Mouse (Mus musculus) liver, embryonic 12.5 days (tissue): Measurements from ENCODE around the gene Amd1. TPM values are rescaled to one million over a fixed set of nuclear protein-coding genes. Genes with fewer than 3 reads are reported as not detected.
"Not testable (repeated sequence)": the region's sequence is repeated elsewhere in the genome, so short reads cannot be mapped to it uniquely, and the experiment has no call there.

Source experiments
- ATAC-seq: fragments of 200-750 bp; cut with Nextera tagmentation; 2 replicates; pipeline ENCODE4 v1.8.0; 2017; ENCODE audit warnings: moderate number of reproducible peaks, mild to moderate bottlenecking, moderate library complexity
- H3K27ac ChIP-seq: fragments of 300-500 bp; sonication (generic); 2 replicates; pipeline ENCODE4 v1.5.1; 2016; ENCODE audit warnings: mild to moderate bottlenecking
- H3K27me3 ChIP-seq: fragments of 300-500 bp; sonication (generic); replicated peaks from 2 replicates; pipeline ENCODE4 v1.6.1; 2016; ENCODE audit warnings: mild to moderate bottlenecking, moderate library complexity
- H3K36me3 ChIP-seq: fragments of 300-500 bp; sonication (generic); 2 replicates; pipeline ENCODE4 v1.6.1; 2016; ENCODE audit warnings: mild to moderate bottlenecking, moderate library complexity
- H3K4me1 ChIP-seq: fragments of 300-500 bp; sonication (generic); 2 replicates; pipeline ENCODE4 v1.6.1; 2016
- H3K4me2 ChIP-seq: fragments of 300-500 bp; sonication (generic); 2 replicates; pipeline ENCODE4 v1.6.1; 2016; ENCODE audit warnings: mild to moderate bottlenecking, moderate library complexity
- H3K4me3 ChIP-seq: fragments of 300-500 bp; sonication (generic); 2 replicates; pipeline ENCODE4 v1.5.1; 2016; ENCODE audit warnings: mild to moderate bottlenecking, moderate library complexity
- H3K9ac ChIP-seq: fragments of 300-500 bp; sonication (generic); 2 replicates; pipeline ENCODE4 v1.6.1; 2016; ENCODE audit warnings: mild to moderate bottlenecking, moderate library complexity
- H3K9me3 ChIP-seq: fragments of 300-500 bp; sonication (generic); replicated peaks from 2 replicates; pipeline ENCODE4 v1.6.1; 2016; ENCODE audit warnings: mild to moderate bottlenecking, moderate library complexity
- WGBS: fragments of 180-500 bp; shearing (Covaris S2); methylation state at CpG from one replicate; pipeline ENCODE4 v1.1.7; 2016; ENCODE audit not compliant: insufficient replicate concordance; 5-methylcytosine and 5-hydroxymethylcytosine counted together
- polyA plus RNA-seq: library from polyadenylated mRNA; unstranded; fragments of >200 nt; fragmentation: Nextera tagmentation; extraction: Ambion mirVana; gene quantifications from 2 replicates; pipeline ENCODE4 v1.2.1, GENCODE M21; 2016

Amd1 gene
- polyA plus RNA-seq, 1 experiment from 2014 or later: 90.3 TPM

- Histone ChIP-seq H3K9ac (no peak overlapping the region), H3K27me3 (no peaks in the 10 kb centered on the region), H3K4me1 (peaks cover 38% of the 10 kb centered on the region), H3K27ac (no peak overlapping the region), H3K4me2 (no peak overlapping the region), H3K9me3 (no peaks in the 10 kb centered on the region), H3K36me3 (no peaks in the 10 kb centered on the region), H3K4me3 (no peak overlapping the region)
- ATAC-seq: no peak
- 76% methylated on average over 1 of the region's 1 CpGs for WGBS
Observed at GRCm38 (mm10) chr10:40330262-40330661, 28.3 kb upstream of the Amd1 start.

GRCm38 (mm10) chr10:40328004-40328551, 26.1 kb upstream of the Amd1 start:
- peak overlapping the region; percentile 3; the same call in 1 of the 2 replicates for H3K4me3 ChIP-seq
- no peaks in the 10 kb centered on the region for H3K36me3 ChIP-seq
- WGBS: 13% methylated on average over 9 of the region's 9 CpGs

GRCm38 (mm10) chr10:40320306-40320705, 18.3 kb upstream of the Amd1 start:
- no peak for ATAC-seq
- H3K4me1 ChIP-seq: no peaks in the 10 kb centered on the region
- no peaks in the 10 kb centered on the region for H3K9me3 ChIP-seq
- H3K9ac ChIP-seq: no peak overlapping the region
- no peaks in the 10 kb centered on the region for H3K27me3 ChIP-seq
- no peak overlapping the region for H3K27ac ChIP-seq
- no peak overlapping the region for H3K4me3 ChIP-seq
- H3K4me2 ChIP-seq: no peak overlapping the region
- no peaks in the 10 kb centered on the region for H3K36me3 ChIP-seq
- WGBS: 83% methylated on average over 10 of the region's 10 CpGs

More at GRCm38 (mm10) chr10:40328004-40328551, 26.1 kb upstream of the Amd1 start:
- Histone ChIP-seq H3K9ac (peak overlapping the region; percentile 40), H3K9me3 (no peaks in the 10 kb centered on the region), H3K4me2 (peak overlapping the region; percentile 60), H3K4me1 (peaks cover 38% of the 10 kb centered on the region), H3K27me3 (no peaks in the 10 kb centered on the region), H3K27ac (peak overlapping the region; percentile 88)
- ATAC-seq: peak; percentile 96

- H3K4me1 ChIP-seq: no peaks in the 10 kb centered on the region
- no peaks in the 10 kb centered on the region for H3K27me3 ChIP-seq
- ATAC-seq: no peak
- H3K4me3 ChIP-seq: no peak overlapping the region
- no peak overlapping the region for H3K9ac ChIP-seq
- no peaks in the 10 kb centered on the region for H3K36me3 ChIP-seq
- H3K27ac ChIP-seq: no peak overlapping the region
- H3K9me3 ChIP-seq: no peaks in the 10 kb centered on the region
- H3K4me2 ChIP-seq: no peak overlapping the region
- 60% methylated on average over 7 of the region's 7 CpGs for WGBS
Observed at GRCm38 (mm10) chr10:40316841-40317585, 15.0 kb upstream of the Amd1 start.

- no peaks in the 10 kb centered on the region for H3K27me3 ChIP-seq
- H3K4me3 ChIP-seq: no peak overlapping the region
- H3K4me2 ChIP-seq: no peak overlapping the region
- ATAC-seq: no peak
- 69% methylated on average over 4 of the region's 4 CpGs for WGBS
- H3K36me3 ChIP-seq: no peaks in the 10 kb centered on the region
- H3K4me1 ChIP-seq: peaks cover 15% of the 10 kb centered on the region
- H3K9me3 ChIP-seq: no peaks in the 10 kb centered on the region
- no peak overlapping the region for H3K9ac ChIP-seq
- H3K27ac ChIP-seq: no peak overlapping the region
Observed at GRCm38 (mm10) chr10:40312781-40313180, 10.8 kb upstream of the Amd1 start.

- peak overlapping the region; percentile 76 for H3K27ac ChIP-seq
- no peaks in the 10 kb centered on the region for H3K36me3 ChIP-seq
- H3K4me3 ChIP-seq: peak overlapping the region; percentile 34
- ATAC-seq: peak; percentile 89
- H3K4me2 ChIP-seq: peak overlapping the region; percentile 66
- H3K27me3 ChIP-seq: no peaks in the 10 kb centered on the region
- H3K4me1 ChIP-seq: peaks cover 15% of the 10 kb centered on the region
- H3K9me3 ChIP-seq: peaks cover 11% of the 10 kb centered on the region
- peak overlapping the region; percentile 37 for H3K9ac ChIP-seq
- 23% methylated on average over 6 of the region's 6 CpGs for whole genome bisulfite sequencing
Observed at GRCm38 (mm10) chr10:40309884-40310635, 8.1 kb upstream of the Amd1 start.

GRCm38 (mm10) chr10:40307826-40308583, 6.0 kb upstream of the Amd1 start:
- no peak overlapping the region for H3K9ac ChIP-seq
- no peak overlapping the region for H3K4me3 ChIP-seq
- peaks cover 11% of the 10 kb centered on the region for H3K9me3 ChIP-seq
- H3K36me3 ChIP-seq: no peaks in the 10 kb centered on the region
- no peaks in the 10 kb centered on the region for H3K27me3 ChIP-seq
- H3K4me2 ChIP-seq: no peak overlapping the region
- ATAC-seq: no peak
- 65% methylated on average over 4 of the region's 4 CpGs for WGBS
- peaks cover 19% of the 10 kb centered on the region for H3K4me1 ChIP-seq
- no peak overlapping the region for H3K27ac ChIP-seq

GRCm38 (mm10) chr10:40305989-40306388, 4.0 kb upstream of the Amd1 start:
- 84% methylated on average over 1 of the region's 1 CpGs for WGBS
- no peak overlapping the region for H3K4me2 ChIP-seq
- no peak for ATAC-seq
- no peak overlapping the region for H3K27ac ChIP-seq
- H3K36me3 ChIP-seq: no peaks in the 10 kb centered on the region
- no peak overlapping the region for H3K9ac ChIP-seq
- no peaks in the 10 kb centered on the region for H3K27me3 ChIP-seq
- H3K9me3 ChIP-seq: peaks cover 11% of the 10 kb centered on the region
- no peak overlapping the region for H3K4me3 ChIP-seq
- peaks cover 19% of the 10 kb centered on the region for H3K4me1 ChIP-seq

GRCm38 (mm10) chr10:40301181-40302075, 558 bp downstream of the Amd1 start:
- WGBS: under 1% methylated on average over 79 of the region's 91 CpGs
- peaks cover 43% of the 10 kb centered on the region for H3K4me1 ChIP-seq
- H3K9ac ChIP-seq: peak overlapping the region; percentile 99
- peak overlapping the region; percentile 93 for H3K4me2 ChIP-seq
- peak; percentile 41 for ATAC-seq
- peak overlapping the region; percentile 96 for H3K27ac ChIP-seq
- peak overlapping the region; percentile 91 for H3K4me3 ChIP-seq
- not testable (repeated sequence) for H3K27me3 ChIP-seq, H3K9me3 ChIP-seq
- H3K36me3 ChIP-seq: peaks cover 26% of the 10 kb centered on the region

- Histone ChIP-seq H3K4me2 (peak overlapping the region; percentile 93), H3K9me3 (no peaks in the 10 kb centered on the region), H3K4me3 (peak overlapping the region; percentile 91), H3K9ac (peak overlapping the region; percentile 99), H3K4me1 (peaks cover 50% of the 10 kb centered on the region), H3K27me3 (no peaks in the 10 kb centered on the region), H3K36me3 (peaks cover 33% of the 10 kb centered on the region), H3K27ac (peak overlapping the region; percentile 96)
- WGBS: 1% methylated on average over 36 of the region's 36 CpGs
- ATAC-seq: peak; percentile 84
Observed at GRCm38 (mm10) chr10:40300648-40301171, 1.3 kb downstream of the Amd1 start.

- WGBS: 82% methylated on average over 6 of the region's 6 CpGs
Observed at GRCm38 (mm10) chr10:40292640-40293039, 9.3 kb downstream of the Amd1 start.

More at GRCm38 (mm10) chr10:40292640-40293039, 9.3 kb downstream of the Amd1 start:
- Histone ChIP-seq H3K4me1 (peaks cover 49% of the 10 kb centered on the region), H3K27ac (0 out of 2 replicates have a peak overlapping the region, but pooled peaks have one; percentile 22), H3K36me3 (peaks cover 81% of the 10 kb centered on the region), H3K27me3 (no peaks in the 10 kb centered on the region), H3K9ac (no peak overlapping the region), H3K4me3 (no peak overlapping the region), H3K9me3 (no peaks in the 10 kb centered on the region), H3K4me2 (no peak overlapping the region)
- ATAC-seq: peak; percentile 64
